ENCODE assay signal across 9 mouse cellular contexts in genomic region chr13:52976130-52976509, GRCm38 (mm10). TPM values are rescaled to one million over a fixed set of nuclear protein-coding genes. Genes with fewer than 3 reads are reported as not detected.
A peak's percentile ranks its signal among the peaks of the same experiment; 100 is the strongest.
DNase-seq lines count a peak whose midpoint lies in the region; ATAC-seq and TF ChIP-seq lines count a peak whose summit lies in the region.
"Had no signal": no experiment of that assay in that cellular context is flagged by ENCODE, and none has a peak within 500 bp of the region (broad histone marks: within the 10 kb centered on the region; RNA-seq: fewer than 3 reads in every experiment).

No protein-coding gene starts in this region.

- no peak for TF ChIP-seq POLR2A in brain, embryonic 14.5 days (IDR thresholded peaks at IDR 0.05; ENCODE audit: borderline replicate concordance, extremely low read depth, insufficient read depth, insufficient read length, poor library complexity, severe bottlenecking)

- peaks cover 52% of the 10 kb centered on the region for H3K4me1 ChIP-seq in heart, embryonic 16.5 days (ENCODE audit: control insufficient read depth, insufficient read depth, low read length)
- H3K4me1 ChIP-seq in forebrain, embryonic 16.5 days (replicated peaks; ENCODE audit: control insufficient read depth, insufficient read depth, low read length), result peaks cover 31% of the 10 kb centered on the region
- H3K4me1 ChIP-seq in limb, embryonic 11.5 days (ENCODE audit: control insufficient read depth, insufficient read depth, low read length), result peaks cover 37% of the 10 kb centered on the region

- peak overlapping the region; percentile 25 for H3K4me3 ChIP-seq in heart, embryonic 16.5 days (ENCODE audit: low read length)
- H3K4me3 ChIP-seq in forebrain, embryonic 16.5 days (replicated peaks; ENCODE audit: low read length), result peak overlapping the region; percentile 25
- 0 out of 2 replicates have a peak overlapping the region, but pooled peaks have one; percentile 0 for H3K4me3 ChIP-seq in limb, embryonic 11.5 days (ENCODE audit: low read depth, low read length)

- no peaks in the 10 kb centered on the region for H3K9me3 ChIP-seq in heart, embryonic 16.5 days (replicated peaks; ENCODE audit: control insufficient read depth, low read length)
- no peaks in the 10 kb centered on the region for H3K9me3 ChIP-seq in forebrain, embryonic 16.5 days (ENCODE audit: control insufficient read depth, low read length)
- no peaks in the 10 kb centered on the region for H3K9me3 ChIP-seq in limb, embryonic 11.5 days (ENCODE audit: control insufficient read depth, low read length)

- peak overlapping the region; percentile 92 for H3K4me2 ChIP-seq in heart, embryonic 16.5 days (ENCODE audit: low read depth, low read length)
- H3K4me2 ChIP-seq in forebrain, embryonic 16.5 days (ENCODE audit: low read length), result peak overlapping the region; percentile 69
- peak overlapping the region; percentile 38 for H3K4me2 ChIP-seq in limb, embryonic 11.5 days (ENCODE audit: low read depth, severe bottlenecking)

- peak overlapping the region; percentile 73 for H3K27ac ChIP-seq in heart, embryonic 16.5 days (ENCODE audit: low read length)
- no peak overlapping the region for H3K27ac ChIP-seq in forebrain, embryonic 16.5 days (ENCODE audit: low read length)
- H3K27ac ChIP-seq in limb, embryonic 11.5 days (replicated peaks; ENCODE audit: low read depth, low read length), result no peak overlapping the region
- H3K27ac ChIP-seq: liver, embryonic 14.5 days had no signal

- H3K36me3 ChIP-seq in heart, embryonic 16.5 days (ENCODE audit: control insufficient read depth, insufficient read depth), result no peaks in the 10 kb centered on the region
- no peaks in the 10 kb centered on the region for H3K36me3 ChIP-seq in forebrain, embryonic 16.5 days (ENCODE audit: control insufficient read depth, insufficient read depth)
- no peaks in the 10 kb centered on the region for H3K36me3 ChIP-seq in limb, embryonic 11.5 days (ENCODE audit: control insufficient read depth, insufficient read depth, low read length)

- ATAC-seq in heart, embryonic 16.5 days (replicated peaks; ENCODE audit: extremely low read depth, insufficient read depth, low FRiP score), result no peak
- ATAC-seq in forebrain, embryonic 16.5 days, result no peak
- no peak for ATAC-seq in limb, embryonic 11.5 days (ENCODE audit: insufficient number of reproducible peaks, low FRiP score, low TSS enrichment, low read depth)

- no peak overlapping the region for H3K9ac ChIP-seq in heart, embryonic 16.5 days (ENCODE audit: low read length)
- H3K9ac ChIP-seq in forebrain, embryonic 16.5 days (replicated peaks; ENCODE audit: low read depth, low read length), result 0 out of 2 replicates have a peak overlapping the region, but pooled peaks have one; percentile 38
- no peak overlapping the region for H3K9ac ChIP-seq in limb, embryonic 11.5 days (ENCODE audit: low read length)
- H3K9ac ChIP-seq: liver, embryonic 14.5 days had no signal

- WGBS in heart, embryonic 16.5 days, result 48% methylated on average over 8 of the region's 8 CpGs
- 4% methylated on average over 8 of the region's 8 CpGs for WGBS in forebrain, embryonic 16.5 days
- WGBS in limb, embryonic 11.5 days, result 9% methylated on average over 8 of the region's 8 CpGs

- H3K27me3 ChIP-seq in heart, embryonic 16.5 days (ENCODE audit: control insufficient read depth, insufficient read depth, low read length), result no peaks in the 10 kb centered on the region
- no peaks in the 10 kb centered on the region for H3K27me3 ChIP-seq in forebrain, embryonic 16.5 days (replicated peaks; ENCODE audit: control insufficient read depth, insufficient read depth, low read length)
- no peaks in the 10 kb centered on the region for H3K27me3 ChIP-seq in limb, embryonic 11.5 days (ENCODE audit: control insufficient read depth, insufficient read depth, low read length)

- no peak for TF ChIP-seq CTCF in brain, embryonic 14.5 days (IDR thresholded peaks at IDR 0.05; ENCODE audit: borderline replicate concordance, extremely low read depth, insufficient read depth, insufficient read length)

- no peak for DNase-seq in heart, adult 8-10 months (ENCODE audit: low spot score)
- peak; percentile 54 for DNase-seq in brain, embryonic 14.5 days (ENCODE audit: low read depth)
- DNase-seq in limb, embryonic 11.5 days (ENCODE audit: low spot score), result peak; percentile 72
- DNase-seq in spleen, adult 18-20 months, result no peak
- no peak for DNase-seq in urinary bladder, postnatal 10 days (ENCODE audit: low spot score)
- no peak for DNase-seq in frontal cortex, postnatal 10 days (ENCODE audit: low spot score in 2 of 2)

RNA-seq across cellular contexts. Expression of gene Nfil3, which starts 4.8 kb away (rescaled TPM):
- 39.7 and 40.7 TPM in 2 replicates for polyA plus RNA-seq in heart, embryonic 16.5 days (2015; fragmentation: Nextera tagmentation; extraction: Ambion mirVana)
- 10 to 100 TPM; 11.5 to 23.7 (median 13.9) TPM for total RNA-seq in heart, adult 8-10 months (2022)
- polyA plus RNA-seq in brain, embryonic 14.5 days (2012; rRNA removed), result 9.7 and 16.8 TPM in 2 replicates
- 58.8 and 67.1 TPM in 2 replicates for polyA plus RNA-seq in forebrain, embryonic 16.5 days (2015; fragmentation: Nextera tagmentation; extraction: Ambion mirVana)
- 29.4 and 31.3 TPM in 2 replicates for polyA plus RNA-seq in limb, embryonic 11.5 days (2014; fragmentation: Nextera tagmentation; extraction: Ambion mirVana)

RNA-seq across cellular contexts. Expression of gene Auh, which starts 46.6 kb away (rescaled TPM):
- 59.8 and 61.7 TPM in 2 replicates for polyA plus RNA-seq in heart, embryonic 16.5 days (2015; fragmentation: Nextera tagmentation; extraction: Ambion mirVana)
- 100 to 1,000 TPM; 149 to 181 (median 160) TPM for total RNA-seq in heart, adult 8-10 months (2022)
- 39.7 and 42.9 TPM in 2 replicates for polyA plus RNA-seq in brain, embryonic 14.5 days (2012; rRNA removed)
- 60.9 and 63.5 TPM in 2 replicates for polyA plus RNA-seq in forebrain, embryonic 16.5 days (2015; fragmentation: Nextera tagmentation; extraction: Ambion mirVana)
- polyA plus RNA-seq in limb, embryonic 11.5 days (2014; fragmentation: Nextera tagmentation; extraction: Ambion mirVana), result 33.6 and 36.4 TPM in 2 replicates

Comparison
In these comparisons a context has a peak if more than half of its experiments do, and no peak if none do; other contexts are left out.
1. H3K4me2 ChIP-seq: peak in every context shown above with its lines; median percentile 92 in heart, embryonic 16.5 days; 69 in forebrain, embryonic 16.5 days; 38 in limb, embryonic 11.5 days.
2. DNase-seq: peak in brain, embryonic 14.5 days (single experiment) and limb, embryonic 11.5 days (single experiment); none in heart, adult 8-10 months (single experiment), spleen, adult 18-20 months (0 of 2), urinary bladder, postnatal 10 days (single experiment) and frontal cortex, postnatal 10 days (0 of 2).
3. Peak in every context shown above with its lines, with median percentiles within 50 percentile points of each other: H3K4me3 ChIP-seq.